ENCODE assay signal across 9 mouse cellular contexts in the genomic region with DNA sequence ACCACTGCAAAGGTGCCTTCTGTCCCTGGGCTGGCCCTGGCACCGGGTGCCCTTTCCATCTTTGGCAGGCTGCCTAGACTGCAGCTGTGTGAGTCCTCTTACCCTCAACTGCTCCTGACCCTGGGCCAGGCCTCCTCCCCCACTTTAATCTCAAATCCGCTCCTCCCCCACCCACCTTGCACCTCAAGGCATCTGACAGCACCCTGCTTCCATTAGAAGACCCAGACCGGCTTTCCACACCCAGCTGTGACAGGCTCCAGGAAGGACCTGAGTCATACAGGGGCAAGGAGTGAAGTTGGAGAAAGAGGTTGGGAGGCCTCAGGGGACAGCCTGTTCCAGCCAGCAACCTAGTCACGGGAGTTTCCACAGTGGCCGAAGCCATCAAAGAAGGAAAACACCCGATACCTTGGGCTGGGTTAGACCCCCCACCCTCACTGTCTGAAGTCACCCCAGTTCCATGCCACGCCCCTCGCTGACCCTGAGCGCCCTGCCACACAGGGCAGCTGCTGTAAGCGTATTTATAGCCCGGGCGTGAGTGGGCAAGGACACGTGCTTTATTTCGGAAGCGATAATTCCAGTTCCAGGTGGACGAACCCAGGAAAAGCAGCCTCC. TPM values are rescaled to one million over a fixed set of nuclear protein-coding genes. Genes with fewer than 3 reads are reported as not detected.
DNase-seq lines count a peak whose midpoint lies in the region; ATAC-seq and TF ChIP-seq lines count a peak whose summit lies in the region.
"Had no signal": no experiment of that assay in that cellular context is flagged by ENCODE, and none has a peak within 500 bp of the region (broad histone marks: within the 10 kb centered on the region; RNA-seq: fewer than 3 reads in every experiment).

No protein-coding gene starts in this region.

- H3K27ac ChIP-seq in heart, embryonic 15.5 days = peak overlapping the region; percentile 65
- no peak overlapping the region for H3K27ac ChIP-seq in left cerebral cortex, adult 2 months
- H3K27ac ChIP-seq in midbrain, embryonic 15.5 days = no peak overlapping the region
- H3K27ac ChIP-seq: limb, embryonic 12.5 days had no signal

- WGBS in heart, embryonic 15.5 days = 25% methylated on average over 16 of the region's 16 CpGs
- 19% methylated on average over 16 of the region's 16 CpGs for WGBS in large intestine, adult 2 months
- 60% methylated on average over 16 of the region's 16 CpGs for WGBS in midbrain, embryonic 15.5 days

- H3K4me2 ChIP-seq in heart, embryonic 15.5 days = peak overlapping the region; percentile 32
- H3K4me2 ChIP-seq in midbrain, embryonic 15.5 days = no peak overlapping the region

- DNase-seq in 416B (ENCODE audit: low read depth) = peak; percentile 43
- DNase-seq in adrenal gland, adult (ENCODE audit: inconsistent age in 2 of 2, low spot score in 1 of 2) = peak; percentile 92 to 96
- DNase-seq in large intestine, adult 2 months (ENCODE audit: low read depth, low spot score) = peak; percentile 56
- DNase-seq in layer of hippocampus, adult 9-11 months = no peak
- no peak for DNase-seq in left cerebral cortex, adult 2 months (ENCODE audit: extremely low spot score in 1 of 2, low spot score in 2 of 2)
- no peak for DNase-seq in right cerebral cortex, postnatal 4 days

- H3K4me1 ChIP-seq in heart, embryonic 15.5 days (replicated peaks) = peaks cover 44% of the 10 kb centered on the region
- H3K4me1 ChIP-seq in midbrain, embryonic 15.5 days = peaks cover 12% of the 10 kb centered on the region; the same call in 1 of the 2 replicates

- no peaks in the 10 kb centered on the region for H3K9me3 ChIP-seq in heart, embryonic 15.5 days (replicated peaks)
- H3K9me3 ChIP-seq in midbrain, embryonic 15.5 days = no peaks in the 10 kb centered on the region
- H3K9me3 ChIP-seq: limb, embryonic 12.5 days had no signal

- H3K36me3 ChIP-seq in heart, embryonic 15.5 days = no peaks in the 10 kb centered on the region
- H3K36me3 ChIP-seq in midbrain, embryonic 15.5 days (replicated peaks) = no peaks in the 10 kb centered on the region
- H3K36me3 ChIP-seq: limb, embryonic 12.5 days had no signal

- H3K9ac ChIP-seq in heart, embryonic 15.5 days = no peak overlapping the region
- H3K9ac ChIP-seq in midbrain, embryonic 15.5 days = no peak overlapping the region
- H3K9ac ChIP-seq: limb, embryonic 12.5 days had no signal

- H3K4me3 ChIP-seq in heart, embryonic 15.5 days = no peak overlapping the region
- no peak overlapping the region for H3K4me3 ChIP-seq in left cerebral cortex, adult 2 months
- no peak overlapping the region for H3K4me3 ChIP-seq in midbrain, embryonic 15.5 days
- H3K4me3 ChIP-seq: limb, embryonic 12.5 days had no signal

- peaks cover 7% of the 10 kb centered on the region; the same call in 1 of the 2 replicates for H3K27me3 ChIP-seq in heart, embryonic 15.5 days
- no peaks in the 10 kb centered on the region for H3K27me3 ChIP-seq in midbrain, embryonic 15.5 days (replicated peaks)

- no peak for TF ChIP-seq CTCF in left cerebral cortex, adult 2 months (IDR thresholded peaks at IDR 0.05)

- ATAC-seq in heart, embryonic 15.5 days (replicated peaks; ENCODE audit: insufficient number of reproducible peaks, insufficient read depth, low FRiP score, low read depth) = peak; percentile 60
- no peak for ATAC-seq in midbrain, embryonic 15.5 days (replicated peaks)

- intact Hi-C loops in left cerebral cortex, adult 2 months (cut with DNase I) = loop anchor here (2.0 to 5.0 kb wide), 2 partner anchors 69 to 107 kb away; partner anchors contain the start of gene Pdik1l

RNA-seq across cellular contexts. Expression of gene Slc30a2, which starts 13.0 kb away (rescaled TPM):
- polyA plus RNA-seq in heart, embryonic 15.5 days (2015; fragmentation: Nextera tagmentation; extraction: Ambion mirVana) = 0.18 and 0.21 TPM in 2 replicates
- 27.4 and 49.7 TPM in 2 replicates for polyA plus RNA-seq in large intestine, adult 2 months (2012; rRNA removed)
- total RNA-seq in left cerebral cortex, adult 2 months (2021) = not detected
- polyA plus RNA-seq in midbrain, embryonic 15.5 days (2015; fragmentation: Nextera tagmentation; extraction: Ambion mirVana) = 0.22 and 0.23 TPM in 2 replicates

RNA-seq across cellular contexts. Expression of gene Extl1, which starts 27.7 kb away (rescaled TPM):
- polyA plus RNA-seq in heart, embryonic 15.5 days (2015; fragmentation: Nextera tagmentation; extraction: Ambion mirVana) = 2.3 and 2.9 TPM in 2 replicates
- 1.7 and 1.9 TPM in 2 replicates for polyA plus RNA-seq in large intestine, adult 2 months (2012; rRNA removed)
- total RNA-seq in left cerebral cortex, adult 2 months (2021) = 10 to 100 TPM; 46.7 to 48.9 TPM
- polyA plus RNA-seq in midbrain, embryonic 15.5 days (2015; fragmentation: Nextera tagmentation; extraction: Ambion mirVana) = 0.59 and 0.62 TPM in 2 replicates

RNA-seq across cellular contexts. Expression of gene Pafah2, which starts 40.2 kb away (rescaled TPM):
- 10.3 and 10.6 TPM in 2 replicates for polyA plus RNA-seq in heart, embryonic 15.5 days (2015; fragmentation: Nextera tagmentation; extraction: Ambion mirVana)
- polyA plus RNA-seq in large intestine, adult 2 months (2012; rRNA removed) = 32.1 and 41.9 TPM in 2 replicates
- 1 to 10 TPM; 6.5 to 6.9 TPM for total RNA-seq in left cerebral cortex, adult 2 months (2021)
- polyA plus RNA-seq in midbrain, embryonic 15.5 days (2015; fragmentation: Nextera tagmentation; extraction: Ambion mirVana) = 7.7 and 8.0 TPM in 2 replicates

RNA-seq across cellular contexts. Expression of gene Trim63, which starts 41.0 kb away (rescaled TPM):
- 137 and 156 TPM in 2 replicates for polyA plus RNA-seq in heart, embryonic 15.5 days (2015; fragmentation: Nextera tagmentation; extraction: Ambion mirVana)
- polyA plus RNA-seq in large intestine, adult 2 months (2012; rRNA removed) = 0.10 and 0.27 TPM in 2 replicates
- total RNA-seq in left cerebral cortex, adult 2 months (2021) = under 1 TPM; 0.21 to 0.25 TPM
- polyA plus RNA-seq in midbrain, embryonic 15.5 days (2015; fragmentation: Nextera tagmentation; extraction: Ambion mirVana) = 0.40 and 0.91 TPM in 2 replicates

Comparison
In these comparisons a context has a peak if more than half of its experiments do, and no peak if none do; other contexts are left out.
1. DNase-seq: peak in 416B (single experiment), adrenal gland, adult (2 of 2) and large intestine, adult 2 months (single experiment); none in layer of hippocampus, adult 9-11 months (single experiment), left cerebral cortex, adult 2 months (0 of 2) and right cerebral cortex, postnatal 4 days (single experiment).
2. RNA of gene Slc30a2, which starts 13.0 kb away (polyA plus RNA-seq): 27.4 to 49.7 TPM in large intestine, adult 2 months; 0.22 to 0.23 TPM in midbrain, embryonic 15.5 days and 0.18 to 0.21 TPM in heart, embryonic 15.5 days; every median in the first group is over 10 times any median in the second.